Mouse (Mus musculus) c-Kit-positive CD71-positive TER-119-positive erythroid progenitor cells, embryonic 14.5 days (primary cell): ENCODE results near the gene Pias3.
"Not testable (repeated sequence)": the region's sequence is repeated elsewhere in the genome, so short reads cannot be mapped to it uniquely, and the experiment has no call there.

Experiments used
- DNase-seq: peaks from one replicate; pipeline ENCODE4 v3.0.0-alpha.2; 2013; ENCODE audit warnings: low spot score

Pias3 gene

GRCm38 (mm10) chr3:96684822-96685156 lies 11.4 kb upstream of the Pias3 start:
- DNase-seq = no peak

DNA sequence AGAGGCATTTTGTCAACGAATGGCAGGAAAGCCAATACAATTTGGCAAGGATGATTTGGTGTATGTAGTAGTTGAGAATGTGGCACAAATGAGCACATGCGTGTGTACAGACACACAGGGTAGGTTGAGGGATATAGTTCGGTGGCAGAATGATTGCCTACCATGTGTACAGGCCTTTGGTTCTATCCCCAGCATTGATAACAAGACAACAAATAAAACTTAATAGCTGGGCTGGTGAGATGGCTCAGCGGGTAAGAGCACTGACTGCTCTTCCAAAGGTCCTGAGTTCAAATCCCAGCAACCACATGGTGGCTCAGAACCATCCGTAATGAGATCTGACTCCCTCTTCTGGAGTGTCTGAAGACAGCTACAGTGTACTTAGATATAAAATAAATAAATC lies 10.1 kb upstream of the Pias3 start:
- DNase-seq = not testable (repeated sequence)

DNA sequence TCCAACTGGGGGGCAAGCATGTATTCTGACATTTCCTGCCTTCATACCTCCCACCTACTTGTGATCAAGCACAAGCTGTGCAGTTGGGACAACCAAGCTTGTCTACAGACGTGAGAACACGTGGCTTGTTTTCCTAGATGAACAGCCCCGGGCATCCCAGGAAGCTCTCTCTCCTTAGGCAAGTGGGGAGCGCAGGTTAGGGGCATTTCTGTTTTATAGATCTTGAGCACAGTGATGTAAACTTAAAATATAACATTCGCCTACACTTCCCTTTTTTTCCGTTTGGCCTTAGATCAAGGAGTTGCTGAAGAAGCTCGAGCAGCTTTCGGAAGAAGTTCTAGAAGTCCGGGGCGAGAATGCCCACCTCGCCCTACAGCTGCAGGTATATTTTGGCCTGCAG lies 7.3 kb upstream of the Pias3 start:
- DNase-seq = no peak

GRCm38 (mm10) chr3:96690298-96690697 lies 5.9 kb upstream of the Pias3 start:
- DNase-seq = no peak

DNA sequence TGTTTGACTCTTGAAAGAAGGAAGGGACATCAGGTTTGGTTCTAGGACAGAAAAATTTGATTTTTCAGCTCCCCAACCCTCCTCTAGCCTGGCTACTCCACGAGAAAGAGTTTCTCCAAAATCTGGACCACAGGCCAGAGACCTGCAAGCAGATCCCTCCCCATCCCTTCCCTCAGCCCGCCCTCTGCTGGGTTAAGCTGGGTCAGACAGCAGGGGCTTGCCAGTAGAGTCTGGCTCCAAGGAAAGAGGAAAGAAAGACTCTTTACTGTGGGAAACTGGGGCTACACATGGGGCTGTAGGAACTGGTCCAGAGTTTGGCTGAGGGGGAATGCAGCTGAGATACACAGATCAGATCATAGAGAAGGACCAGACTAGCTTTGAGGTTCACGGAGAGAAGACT lies 3.7 kb upstream of the Pias3 start:
- no peak for DNase-seq

- DNase-seq = no peak
These were observed 2.6 kb upstream of the Pias3 start for GRCm38 (mm10) chr3:96693579-96693978.

GRCm38 (mm10) chr3:96696766-96697732 lies 865 bp downstream of the Pias3 start:
- DNase-seq = peak; percentile 76

DNA sequence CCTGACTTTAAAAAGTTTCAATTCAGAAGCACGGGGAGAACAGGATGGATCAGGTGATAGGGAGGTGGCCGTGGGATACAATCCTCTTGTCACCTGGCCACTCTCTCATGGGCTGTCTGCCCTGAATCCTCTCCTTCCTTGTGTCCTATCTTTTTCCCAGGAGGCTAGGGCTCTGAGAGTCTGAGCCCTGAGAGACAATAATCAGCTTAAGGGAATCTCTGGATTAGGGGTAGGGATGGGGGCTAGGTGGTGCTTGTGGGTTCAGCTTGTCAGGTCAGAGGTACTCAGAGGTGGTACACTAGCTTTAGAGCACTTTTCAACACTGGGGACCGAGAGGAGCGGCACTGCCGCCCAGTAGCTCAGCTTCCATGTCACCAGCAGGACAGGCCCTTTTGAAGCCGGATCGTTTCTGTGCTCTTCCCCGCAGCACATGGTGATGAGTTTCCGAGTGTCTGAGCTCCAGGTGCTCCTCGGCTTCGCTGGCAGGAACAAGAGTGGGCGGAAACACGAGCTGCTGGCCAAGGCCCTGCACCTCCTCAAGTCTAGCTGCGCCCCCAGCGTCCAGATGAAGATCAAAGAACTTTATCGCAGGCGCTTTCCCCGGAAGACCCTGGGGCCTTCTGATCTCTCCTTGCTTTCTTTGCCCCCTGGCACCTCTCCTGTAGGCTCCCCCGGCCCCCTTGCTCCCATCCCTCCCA lies 3.0 kb downstream of the Pias3 start:
- DNase-seq = no peak

GRCm38 (mm10) chr3:96700376-96700775 lies 4.2 kb downstream of the Pias3 start:
- DNase-seq = peak; percentile 49

GRCm38 (mm10) chr3:96701003-96701402 lies 4.8 kb downstream of the Pias3 start:
- no peak for DNase-seq

DNA sequence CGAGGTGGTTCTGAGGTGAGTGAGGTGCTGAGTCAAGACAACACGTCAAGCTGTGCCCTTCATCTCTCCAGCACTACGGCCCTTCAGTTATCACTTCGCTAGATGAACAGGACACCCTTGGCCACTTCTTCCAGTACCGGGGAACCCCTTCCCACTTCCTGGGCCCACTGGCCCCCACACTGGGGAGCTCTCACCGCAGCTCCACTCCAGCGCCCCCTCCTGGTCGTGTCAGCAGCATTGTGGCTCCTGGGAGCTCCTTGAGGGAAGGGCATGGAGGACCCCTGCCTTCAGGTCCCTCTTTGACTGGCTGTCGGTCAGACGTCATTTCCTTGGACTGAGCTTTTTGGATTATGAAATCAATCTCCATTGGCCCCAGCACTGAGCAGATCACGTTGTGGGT lies 8.6 kb downstream of the Pias3 start:
- DNase-seq = no peak

- DNase-seq = no peak
These were observed 10.0 kb downstream of the Pias3 start for GRCm38 (mm10) chr3:96706217-96706616.

- no peak for DNase-seq
These were observed 10.8 kb downstream of the Pias3 start for GRCm38 (mm10) chr3:96706984-96707383.

GRCm38 (mm10) chr3:96707903-96708683 lies 11.9 kb downstream of the Pias3 start, which contains the start of gene Nudt17:
Gene Nudt17, minus strand, starts transcription at chr3:96708562.
- peak; percentile 63 for DNase-seq

- no peak for DNase-seq
These were observed 12.5 kb downstream of the Pias3 start for GRCm38 (mm10) chr3:96708684-96709064.

GRCm38 (mm10) chr3:96714286-96714685 lies 18.1 kb downstream of the Pias3 start:
- DNase-seq = no peak

DNA sequence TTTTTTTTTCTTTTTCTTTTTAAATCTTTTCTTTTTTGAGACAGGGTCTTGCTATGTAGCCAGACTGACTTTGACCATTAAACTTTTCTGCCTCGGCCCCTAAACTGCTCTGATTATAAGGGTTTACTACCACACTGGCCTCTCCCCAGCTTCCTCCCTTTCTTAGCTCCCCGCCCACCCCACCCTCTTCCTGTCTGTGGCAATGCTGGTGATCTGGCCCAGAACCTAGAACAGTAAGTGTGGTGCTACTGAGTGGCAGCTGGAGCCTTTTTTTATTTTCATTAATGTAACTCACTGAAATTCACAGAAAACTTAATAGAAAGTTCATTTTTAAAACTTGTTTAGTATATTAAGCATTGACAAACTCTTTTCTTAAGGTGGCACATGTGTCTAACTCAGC lies 19.7 kb downstream of the Pias3 start:
- DNase-seq = no peak

DNA sequence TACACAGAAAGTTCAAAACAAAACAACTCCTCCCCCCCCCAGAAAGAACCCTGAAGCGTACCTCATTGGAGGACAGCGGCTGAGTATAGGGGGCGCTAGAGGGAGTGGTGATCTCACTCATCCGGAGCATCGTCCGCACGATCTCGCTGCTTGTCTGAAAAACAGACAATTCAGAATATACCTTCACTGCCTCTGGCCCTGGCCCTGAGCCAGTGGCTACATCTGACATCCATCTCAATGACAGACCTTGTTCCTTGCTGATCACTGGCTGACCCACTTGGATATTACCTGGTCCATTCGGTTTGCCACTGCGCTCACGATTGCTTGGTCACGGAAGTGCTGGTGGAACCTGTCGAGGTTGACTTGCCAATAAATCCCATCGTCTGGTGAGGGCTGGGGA lies 23.0 kb downstream of the Pias3 start:
- no peak for DNase-seq

GRCm38 (mm10) chr3:96727343-96727827 lies 31.2 kb downstream of the Pias3 start, which contains the start of the genes Polr3c and Rnf115:
Gene Polr3c, minus strand, starts transcription at chr3:96727628.
Gene Rnf115, plus strand, starts transcription at chr3:96727664.
- peak; percentile 92 for DNase-seq

DNA sequence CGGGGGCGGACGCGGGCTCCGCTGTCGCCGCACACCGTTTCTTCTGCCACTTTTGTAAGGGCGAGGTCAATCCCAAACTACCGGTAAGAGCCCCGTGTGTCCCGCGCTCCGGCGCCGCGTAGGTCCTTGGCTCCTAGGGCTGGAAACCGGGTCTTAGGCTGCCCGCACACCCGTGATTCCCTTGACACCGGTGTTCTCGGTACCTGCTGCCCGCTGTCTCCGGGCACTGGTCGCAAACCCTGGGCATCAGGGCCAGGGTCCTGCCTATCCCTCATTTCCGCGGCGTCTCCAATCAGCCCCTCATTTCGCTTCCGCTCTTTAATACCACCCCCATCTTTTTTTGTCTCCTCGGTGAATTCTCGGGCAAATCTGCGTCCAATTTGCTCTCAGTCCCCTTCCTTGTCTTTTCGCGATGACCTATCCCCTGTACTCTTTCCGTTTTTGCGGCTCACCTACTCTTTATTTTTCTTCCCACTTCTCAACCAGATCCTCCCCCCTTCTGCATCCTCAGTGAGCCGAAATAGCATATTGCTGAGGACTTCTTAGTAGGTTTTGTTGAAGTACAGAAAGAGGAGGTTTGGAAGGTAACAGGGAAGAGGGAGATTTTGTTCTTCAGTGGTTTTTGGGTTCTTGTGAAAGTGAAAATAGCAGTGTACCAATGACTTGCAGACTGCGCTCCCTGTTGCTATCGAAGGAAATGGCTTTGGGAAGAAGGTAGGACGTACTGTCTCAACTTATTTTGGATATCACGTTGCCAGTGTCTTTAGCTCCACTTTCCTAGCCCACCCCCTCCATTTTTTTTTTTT lies 31.8 kb downstream of the Pias3 start:
- peak; percentile 51 for DNase-seq
